Mouse (Mus musculus) testis, adult 2 months (tissue): Measurements from ENCODE around the gene Cacna1d.

Source experiments
- CTCF ChIP-seq: fragments of 200-500 bp; IDR thresholded peaks from 2 replicates; pipeline ENCODE4 v1.5.1; 2012; ENCODE audit warnings: low read depth, mild to moderate bottlenecking, inconsistent platforms, low read length, moderate library complexity; ENCODE audit not compliant: control insufficient read depth, insufficient read depth, insufficient replicate concordance
- POLR2A ChIP-seq: fragments of 200-500 bp; IDR thresholded peaks from 2 replicates; pipeline ENCODE4 v1.6.1; 2012; ENCODE audit warnings: low read depth, mild to moderate bottlenecking, inconsistent platforms, low read length, moderate library complexity; ENCODE audit not compliant: control insufficient read depth

- TF ChIP-seq CTCF (no peak), POLR2A (no peak)
Observed at GRCm38 (mm10) chr14:30120023-30120422, 371.2 kb downstream of the Cacna1d start.
